ENCODE assay signal across 8 mouse cellular contexts in the genomic region with DNA sequence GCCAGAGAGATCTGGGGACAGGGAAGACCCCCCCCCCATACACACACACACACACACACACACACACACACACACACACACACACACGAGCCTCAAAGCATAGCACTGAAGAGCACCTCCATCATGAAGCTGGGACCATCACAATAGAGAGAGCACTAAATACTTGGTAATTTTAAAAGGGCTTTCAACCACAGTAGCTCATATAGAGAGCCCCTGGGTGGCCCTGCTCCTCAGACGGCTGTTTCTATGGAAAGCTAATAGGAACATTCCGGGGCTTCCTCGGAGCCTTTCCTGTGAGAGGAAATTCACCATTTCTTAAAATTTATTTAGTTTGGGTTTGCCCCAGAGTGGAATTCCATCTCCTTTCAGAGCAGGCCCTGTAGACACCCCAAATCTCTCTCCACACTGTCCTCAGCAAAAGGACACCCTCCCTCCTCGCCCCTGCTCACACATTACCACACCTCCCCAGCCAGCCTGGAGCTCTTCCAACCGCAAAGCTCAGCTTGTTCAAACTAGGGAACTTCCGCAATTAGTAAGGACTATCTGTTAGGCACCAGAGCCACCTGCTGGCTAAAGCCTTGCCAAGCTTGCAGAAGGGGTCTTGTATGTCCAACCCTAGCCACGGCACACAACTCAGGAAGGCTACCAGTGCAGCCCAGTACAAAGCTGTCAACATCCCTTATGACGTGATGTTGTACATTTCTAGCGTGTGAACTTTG. TPM values are rescaled to one million over a fixed set of nuclear protein-coding genes. Genes with fewer than 3 reads are reported as not detected.
DNase-seq lines count a peak whose midpoint lies in the region; ATAC-seq and TF ChIP-seq lines count a peak whose summit lies in the region.

No protein-coding gene starts in this region.

- TF ChIP-seq POLR2A in brain, embryonic 14.5 days (IDR thresholded peaks at IDR 0.05; ENCODE audit: borderline replicate concordance, extremely low read depth, insufficient read depth, insufficient read length, poor library complexity, severe bottlenecking): no peak
- TF ChIP-seq POLR2A in testis, adult 2 months (IDR thresholded peaks at IDR 0.05; ENCODE audit: control insufficient read depth, low read depth, low read length): no peak

- no peak overlapping the region for H3K4me3 ChIP-seq in forebrain, embryonic 10.5 days
- H3K4me3 ChIP-seq in heart, embryonic 12.5 days: no peak overlapping the region
- H3K4me3 ChIP-seq in kidney, embryonic 15.5 days (replicated peaks): no peak overlapping the region
- no peak overlapping the region for H3K4me3 ChIP-seq in limb, embryonic 13.5 days
- H3K4me3 ChIP-seq in midbrain, postnatal 0 days (ENCODE audit: low read depth, low read length): no peak overlapping the region
- H3K4me3 ChIP-seq in testis, adult 2 months (ENCODE audit: control insufficient read depth, low read depth, low read length): no peak overlapping the region

- peaks cover 8% of the 10 kb centered on the region; the same call in 1 of the 2 replicates for H3K4me1 ChIP-seq in forebrain, embryonic 10.5 days
- H3K4me1 ChIP-seq in heart, embryonic 12.5 days (replicated peaks): no peaks in the 10 kb centered on the region
- H3K4me1 ChIP-seq in kidney, embryonic 15.5 days: peaks cover under 1% of the 10 kb centered on the region; the same call in 1 of the 2 replicates
- peaks cover 13% of the 10 kb centered on the region; the same call in 1 of the 2 replicates for H3K4me1 ChIP-seq in limb, embryonic 13.5 days
- H3K4me1 ChIP-seq in midbrain, postnatal 0 days (ENCODE audit: insufficient read depth, low read length): no peaks in the 10 kb centered on the region
- no peaks in the 10 kb centered on the region; the same call in 1 of the 2 replicates for H3K4me1 ChIP-seq in testis, adult 2 months (ENCODE audit: control insufficient read depth, insufficient read depth, low read length)

- H3K36me3 ChIP-seq in forebrain, embryonic 10.5 days (replicated peaks): no peaks in the 10 kb centered on the region
- no peaks in the 10 kb centered on the region for H3K36me3 ChIP-seq in heart, embryonic 12.5 days
- no peaks in the 10 kb centered on the region for H3K36me3 ChIP-seq in kidney, embryonic 15.5 days
- H3K36me3 ChIP-seq in limb, embryonic 13.5 days: no peaks in the 10 kb centered on the region
- H3K36me3 ChIP-seq in midbrain, postnatal 0 days (ENCODE audit: insufficient read depth, low read length): no peaks in the 10 kb centered on the region
- H3K36me3 ChIP-seq in testis, adult 2 months (ENCODE audit: control insufficient read depth, insufficient read depth, low read length): no peaks in the 10 kb centered on the region

- no peaks in the 10 kb centered on the region for H3K27me3 ChIP-seq in forebrain, embryonic 10.5 days (ENCODE audit: poor library complexity, severe bottlenecking)
- H3K27me3 ChIP-seq in heart, embryonic 12.5 days (replicated peaks): peaks cover 24% of the 10 kb centered on the region
- no peaks in the 10 kb centered on the region for H3K27me3 ChIP-seq in kidney, embryonic 15.5 days
- 0 out of 2 replicates have a peak, but pooled peaks cover 3% of the 10 kb centered on the region for H3K27me3 ChIP-seq in limb, embryonic 13.5 days
- H3K27me3 ChIP-seq in midbrain, postnatal 0 days (ENCODE audit: insufficient read depth, low read length): no peaks in the 10 kb centered on the region
- no peaks in the 10 kb centered on the region for H3K27me3 ChIP-seq in testis, adult 2 months (ENCODE audit: control insufficient read depth, insufficient read depth, low read length)

- ATAC-seq in heart, embryonic 12.5 days (ENCODE audit: insufficient number of reproducible peaks, low FRiP score): no peak
- ATAC-seq in kidney, embryonic 15.5 days (replicated peaks; ENCODE audit: low FRiP score): peak; percentile 73
- ATAC-seq in limb, embryonic 13.5 days (ENCODE audit: low FRiP score, low read depth): peak; percentile 81; the same call in 1 of the 2 replicates
- peak; percentile 65 for ATAC-seq in midbrain, postnatal 0 days (ENCODE audit: low FRiP score)

- peak; percentile 76 for DNase-seq in A20 (ENCODE audit: low read depth, low spot score)
- peak; percentile 96 for DNase-seq in brain, embryonic 14.5 days (ENCODE audit: low read depth)
- peak; percentile 65 for DNase-seq in forebrain, embryonic 10.5 days (ENCODE audit: extremely low spot score, low spot score)
- DNase-seq in midbrain, postnatal 0 days (ENCODE audit: low spot score): peak; percentile 96

- H3K9me3 ChIP-seq in forebrain, embryonic 10.5 days: no peaks in the 10 kb centered on the region
- H3K9me3 ChIP-seq in heart, embryonic 12.5 days (replicated peaks): no peaks in the 10 kb centered on the region
- H3K9me3 ChIP-seq in kidney, embryonic 15.5 days (replicated peaks): no peaks in the 10 kb centered on the region
- no peaks in the 10 kb centered on the region for H3K9me3 ChIP-seq in limb, embryonic 13.5 days
- H3K9me3 ChIP-seq in midbrain, postnatal 0 days (ENCODE audit: low read length): no peaks in the 10 kb centered on the region

- H3K4me2 ChIP-seq in heart, embryonic 12.5 days: peak overlapping the region; percentile 30
- peak overlapping the region; percentile 48 for H3K4me2 ChIP-seq in kidney, embryonic 15.5 days
- peak overlapping the region; percentile 37 for H3K4me2 ChIP-seq in limb, embryonic 13.5 days (replicated peaks)
- H3K4me2 ChIP-seq in midbrain, postnatal 0 days (ENCODE audit: low read depth, low read length, poor library complexity, severe bottlenecking): no peak overlapping the region

- peak; percentile 85 for TF ChIP-seq CTCF in brain, embryonic 14.5 days (IDR thresholded peaks at IDR 0.05; ENCODE audit: borderline replicate concordance, extremely low read depth, insufficient read depth, insufficient read length)
- peak; percentile 98 for TF ChIP-seq CTCF in midbrain, postnatal 0 days (IDR thresholded peaks at IDR 0.05)
- peak; percentile 43; the same call in 1 of the 2 replicates for TF ChIP-seq CTCF in testis, adult 2 months (IDR thresholded peaks at IDR 0.05; ENCODE audit: control insufficient read depth, insufficient read depth, insufficient replicate concordance, low read depth, low read length)

- no peak overlapping the region for H3K9ac ChIP-seq in heart, embryonic 12.5 days
- no peak overlapping the region for H3K9ac ChIP-seq in kidney, embryonic 15.5 days
- no peak overlapping the region for H3K9ac ChIP-seq in limb, embryonic 13.5 days
- H3K9ac ChIP-seq in midbrain, postnatal 0 days (replicated peaks; ENCODE audit: low read length, poor library complexity, severe bottlenecking): no peak overlapping the region

- WGBS in forebrain, embryonic 10.5 days: 41% methylated on average over 10 of the region's 10 CpGs
- 27% methylated on average over 10 of the region's 10 CpGs for WGBS in heart, embryonic 12.5 days
- WGBS in kidney, embryonic 15.5 days: 27% methylated on average over 10 of the region's 10 CpGs
- WGBS in limb, embryonic 13.5 days: 23% methylated on average over 10 of the region's 10 CpGs
- WGBS in midbrain, postnatal 0 days: 20% methylated on average over 10 of the region's 10 CpGs

- no peak overlapping the region for H3K27ac ChIP-seq in forebrain, embryonic 10.5 days
- H3K27ac ChIP-seq in heart, embryonic 12.5 days (ENCODE audit: poor library complexity, severe bottlenecking): no peak overlapping the region
- H3K27ac ChIP-seq in kidney, embryonic 15.5 days: no peak overlapping the region
- no peak overlapping the region; the same call in 1 of the 2 replicates for H3K27ac ChIP-seq in limb, embryonic 13.5 days
- H3K27ac ChIP-seq in midbrain, postnatal 0 days (ENCODE audit: low read depth, low read length): no peak overlapping the region
- H3K27ac ChIP-seq in testis, adult 2 months (ENCODE audit: control insufficient read depth, insufficient read depth, low read depth, low read length): no peak overlapping the region

RNA-seq across cellular contexts. Expression of a gene that starts 26.5 kb away (rescaled TPM):
- 90.3 and 133 TPM in 2 replicates for polyA plus RNA-seq in brain, embryonic 14.5 days (2012; rRNA removed)
- 1.9 and 2.2 TPM in 2 replicates for polyA plus RNA-seq in forebrain, embryonic 10.5 days (2016; fragmentation: Nextera tagmentation; extraction: Ambion mirVana)
- 0.36 and 0.37 TPM in 2 replicates for polyA plus RNA-seq in heart, embryonic 12.5 days (2016; fragmentation: Nextera tagmentation; extraction: Ambion mirVana)
- polyA plus RNA-seq in kidney, embryonic 15.5 days (2015; fragmentation: Nextera tagmentation; extraction: Ambion mirVana): 1.4 and 1.7 TPM in 2 replicates
- 3.0 and 3.4 TPM in 2 replicates for polyA plus RNA-seq in limb, embryonic 13.5 days (2015; fragmentation: Nextera tagmentation; extraction: Ambion mirVana)
- 176 and 186 TPM in 2 replicates for total RNA-seq in midbrain, postnatal 0 days (2014; rRNA removed)
- 10.9 and 13.1 TPM in 2 replicates for polyA plus RNA-seq in midbrain, postnatal 0 days (2015; fragmentation: Nextera tagmentation; extraction: Ambion mirVana)
- 0.67 and 0.88 TPM in 2 replicates for polyA plus RNA-seq in testis, adult 2 months (2012; rRNA removed)

Comparison
In these comparisons a context has a peak if more than half of its experiments do, and no peak if none do; other contexts are left out.
1. CTCF ChIP-seq: peak in every context shown above with its lines; median percentile 98 in midbrain, postnatal 0 days; 85 in brain, embryonic 14.5 days; 43 in testis, adult 2 months.